Mouse (Mus musculus): ENCODE results near the gene Gm29644. TPM values are rescaled to one million over a fixed set of nuclear protein-coding genes. Genes with fewer than 3 reads are reported as not detected.
"Not testable (repeated sequence)": the region's sequence is repeated elsewhere in the genome, so short reads cannot be mapped to it uniquely, and the experiment has no call there.

Gm29644 gene
- polyA plus RNA-seq (2015; fragmentation: Nextera tagmentation; extraction: Ambion mirVana): not detected in 2 replicates

GRCm38 (mm10) chrY:70303187-70303586 lies at the start of gene Gm29644, which contains the start of gene Gm29423:
Gene Gm29644 (minus strand): TSS chrY:70303343.
Gene Gm29423 (minus strand): TSS chrY:70303287.
- not testable (repeated sequence) for H3K9me3 ChIP-seq (replicated peaks); H3K27ac ChIP-seq (replicated peaks); ATAC-seq (ENCODE audit: insufficient read depth); H3K27me3 ChIP-seq; H3K9ac ChIP-seq; H3K4me2 ChIP-seq; H3K4me1 ChIP-seq (replicated peaks); H3K36me3 ChIP-seq (replicated peaks); H3K4me3 ChIP-seq (replicated peaks)
- WGBS (ENCODE audit: insufficient replicate concordance): no CpG with 5 or more reads among the region's 2 CpGs

GRCm38 (mm10) chrY:70273542-70273941 lies 29.6 kb downstream of the Gm29644 start, which contains the start of gene Gm21118:
Gene Gm21118 (minus strand): TSS chrY:70273642.
- not testable (repeated sequence) for H3K36me3 ChIP-seq (replicated peaks); H3K27ac ChIP-seq (replicated peaks); ATAC-seq (ENCODE audit: insufficient read depth); H3K4me3 ChIP-seq (replicated peaks); H3K4me1 ChIP-seq (replicated peaks); H3K4me2 ChIP-seq; H3K27me3 ChIP-seq; H3K9me3 ChIP-seq (replicated peaks); H3K9ac ChIP-seq
- no CpG with 5 or more reads among the region's 4 CpGs for WGBS (ENCODE audit: insufficient replicate concordance)

Other genes with a start within 250 kb of the Gm29644 start
- not detected in 2 replicates for gene Gm21118, start 29.7 kb downstream of the Gm29644 start, polyA plus RNA-seq (2015; fragmentation: Nextera tagmentation; extraction: Ambion mirVana)
- not detected in 2 replicates for gene Gm29423, start 56 bp downstream of the Gm29644 start, polyA plus RNA-seq (2015; fragmentation: Nextera tagmentation; extraction: Ambion mirVana)
- gene Gm20888, start 138.5 kb upstream of the Gm29644 start, polyA plus RNA-seq (2015; fragmentation: Nextera tagmentation; extraction: Ambion mirVana): not detected in 2 replicates